Mouse (Mus musculus): Measurements from ENCODE around the gene Cd4. TPM values are rescaled to one million over a fixed set of nuclear protein-coding genes. Genes with fewer than 3 reads are reported as not detected.

Cd4 gene
- total and polyA plus RNA-seq, 3 experiments: not detected

DNA sequence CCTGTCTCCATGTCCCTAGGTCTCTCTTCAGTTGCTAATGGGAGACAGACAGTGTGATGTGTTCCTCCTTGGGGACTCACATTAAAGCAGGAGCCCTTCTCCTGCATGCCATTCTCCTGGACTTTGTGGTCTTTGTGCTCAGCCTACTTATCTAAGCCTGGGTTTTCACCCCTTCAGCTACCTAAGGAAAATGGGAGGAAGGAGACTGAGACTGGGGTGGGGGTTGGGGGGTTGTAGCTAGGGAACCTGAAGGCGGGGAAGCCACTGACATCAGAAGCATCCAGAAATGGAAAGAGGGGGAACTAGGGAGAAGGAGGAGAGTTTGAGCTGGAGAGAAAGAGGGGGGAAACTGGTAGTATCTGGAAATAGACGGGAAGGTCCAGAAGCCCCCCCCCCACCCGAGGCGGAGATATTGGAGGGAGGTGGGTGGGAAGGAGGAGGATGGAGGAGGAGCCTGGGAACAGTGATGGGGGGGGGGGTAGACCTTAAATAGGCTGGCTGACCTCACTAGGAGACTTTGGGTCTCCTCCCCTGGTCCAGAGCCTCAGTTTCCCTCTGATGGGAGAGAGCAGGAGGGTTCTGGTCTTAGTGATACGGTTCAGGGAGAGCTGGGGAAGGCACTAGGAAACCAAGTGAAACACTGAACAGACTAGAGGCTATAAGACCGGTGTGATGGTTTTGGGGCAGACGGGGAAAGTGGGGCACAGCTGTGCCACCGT, 25.5 kb downstream of the Cd4 start:
- Histone ChIP-seq H3K27me3 (ENCODE audit: control insufficient read depth in 1 of 2, insufficient read depth in 2 of 2, low read length in 2 of 2) (peaks cover 7 to 14% of the 10 kb centered on the region in 2 experiments), H3K9me3 (replicated peaks; ENCODE audit: insufficient read depth, low read length) (no peaks in the 10 kb centered on the region), H3K9ac (ENCODE audit: control insufficient read depth, low read depth, low read length, poor library complexity, severe bottlenecking) (no peak overlapping the region), H3K36me3 (ENCODE audit: control insufficient read depth in 1 of 2, insufficient read depth in 2 of 2, low read length in 2 of 2) (no peaks in the 10 kb centered on the region), H3K27ac (ENCODE audit: control insufficient read depth, low read depth, low read length) (no peak overlapping the region), H3K79me2 (ENCODE audit: control insufficient read depth, insufficient read depth, low read length, poor library complexity) (no peaks in the 10 kb centered on the region), H3K4me1 (ENCODE audit: control insufficient read depth in 1 of 2, insufficient read depth in 2 of 2, low read length in 2 of 2) (no peaks in the 10 kb centered on the region; a peak in 2 of 4 replicates), H3K4me3 (ENCODE audit: control insufficient read depth in 1 of 2, insufficient read depth in 1 of 2, low read depth in 2 of 2, low read length in 2 of 2) (no peak overlapping the region)
- no peak for TF ChIP-seq SMC3 (IDR thresholded peaks at IDR 0.05; ENCODE audit: low read depth, low read length)
- TF ChIP-seq RCOR1 (IDR thresholded peaks at IDR 0.05; ENCODE audit: low read depth, low read length): no peak
- TF ChIP-seq MYB (IDR thresholded peaks at IDR 0.05; ENCODE audit: low read depth, low read length): no peak
- no peak for TF ChIP-seq TBP (IDR thresholded peaks at IDR 0.05; ENCODE audit: low read depth, low read length)
- TF ChIP-seq HCFC1 (IDR thresholded peaks at IDR 0.05; ENCODE audit: low read depth, low read length): no peak
- no peak for TF ChIP-seq USF1 (IDR thresholded peaks at IDR 0.05; ENCODE audit: low read depth, low read length)
- no peak for TF ChIP-seq ZKSCAN1 (IDR thresholded peaks at IDR 0.05; ENCODE audit: low read depth, low read length)
- TF ChIP-seq E2F4 (IDR thresholded peaks at IDR 0.05; ENCODE audit: borderline replicate concordance, low read depth, low read length): no peak
- TF ChIP-seq RAD21 (IDR thresholded peaks at IDR 0.05; ENCODE audit: low read depth, low read length): no peak
- no peak for TF ChIP-seq EP300 (IDR thresholded peaks at IDR 0.05; ENCODE audit: low read depth in 1 of 2, low read length in 2 of 2)
- no peak for TF ChIP-seq KAT2A (conservative IDR thresholded peaks at IDR 0.05; ENCODE audit: low read depth, low read length)
- TF ChIP-seq MAFK (IDR thresholded peaks at IDR 0.05; ENCODE audit: borderline replicate concordance, low read depth, low read length): no peak
- no peak for TF ChIP-seq TCF12 (IDR thresholded peaks at IDR 0.05; ENCODE audit: low read depth, low read length)
- TF ChIP-seq ETS1 (IDR thresholded peaks at IDR 0.05; ENCODE audit: low read depth, low read length): no peak
- no peak for TF ChIP-seq UBTF (IDR thresholded peaks at IDR 0.05; ENCODE audit: borderline replicate concordance, insufficient read depth, low read depth, low read length)
- TF ChIP-seq SIN3A (IDR thresholded peaks at IDR 0.05; ENCODE audit: low read length): no peak
- no peak for TF ChIP-seq ZNF384 (IDR thresholded peaks at IDR 0.05; ENCODE audit: low read depth, low read length)
- DNase-seq (ENCODE audit: low read depth, low spot score): no peak

- H3K9ac ChIP-seq (ENCODE audit: control insufficient read depth, low read depth, low read length, poor library complexity, severe bottlenecking): no peak overlapping the region
- TF ChIP-seq ZNF384 (IDR thresholded peaks at IDR 0.05; ENCODE audit: low read depth, low read length): no peak
- TF ChIP-seq HCFC1 (IDR thresholded peaks at IDR 0.05; ENCODE audit: low read depth, low read length): no peak
- no peak for TF ChIP-seq MAX (IDR thresholded peaks at IDR 0.05; ENCODE audit: low read length)
- no peak for TF ChIP-seq USF1 (IDR thresholded peaks at IDR 0.05; ENCODE audit: low read depth, low read length)
- no peak for TF ChIP-seq MYC (IDR thresholded peaks at IDR 0.05; ENCODE audit: low read depth, low read length)
- TF ChIP-seq CTCF (IDR thresholded peaks at IDR 0.05 in 2 of 3, conservative IDR thresholded peaks at IDR 0.05 in 1 of 3; ENCODE audit: control insufficient read depth in 1 of 3, insufficient read depth in 1 of 3, low read depth in 2 of 3, low read length in 3 of 3, poor library complexity in 1 of 3, severe bottlenecking in 1 of 3): no peak
- TF ChIP-seq UBTF (IDR thresholded peaks at IDR 0.05; ENCODE audit: borderline replicate concordance, insufficient read depth, low read depth, low read length): no peak
- no peak for TF ChIP-seq SMC3 (IDR thresholded peaks at IDR 0.05; ENCODE audit: low read depth, low read length)
- no peak for TF ChIP-seq KAT2A (conservative IDR thresholded peaks at IDR 0.05; ENCODE audit: low read depth, low read length)
- no peak for TF ChIP-seq USF2 (IDR thresholded peaks at IDR 0.05; ENCODE audit: borderline replicate concordance in 1 of 2, insufficient read depth in 1 of 2, low read depth in 1 of 2, low read length in 2 of 2)
- TF ChIP-seq RAD21 (IDR thresholded peaks at IDR 0.05; ENCODE audit: low read depth, low read length): no peak
These were observed 26.2 kb downstream of the Cd4 start for GRCm38 (mm10) chr6:124861802-124862201.

More at GRCm38 (mm10) chr6:124861802-124862201, 26.2 kb downstream of the Cd4 start:
- H3K27me3 ChIP-seq (ENCODE audit: control insufficient read depth in 1 of 2, insufficient read depth in 2 of 2, low read length in 2 of 2): peaks cover 4 to 11% of the 10 kb centered on the region in 2 experiments
- no peaks in the 10 kb centered on the region for H3K36me3 ChIP-seq (ENCODE audit: control insufficient read depth in 1 of 2, insufficient read depth in 2 of 2, low read length in 2 of 2)
- no peak overlapping the region for H3K27ac ChIP-seq (ENCODE audit: control insufficient read depth, low read depth, low read length)
- no peaks in the 10 kb centered on the region for H3K9me3 ChIP-seq (replicated peaks; ENCODE audit: insufficient read depth, low read length)
- H3K4me3 ChIP-seq (ENCODE audit: control insufficient read depth in 1 of 2, insufficient read depth in 1 of 2, low read depth in 2 of 2, low read length in 2 of 2): no peak overlapping the region
- no peaks in the 10 kb centered on the region for H3K79me2 ChIP-seq (ENCODE audit: control insufficient read depth, insufficient read depth, low read length, poor library complexity)
- H3K4me1 ChIP-seq (ENCODE audit: control insufficient read depth in 1 of 2, insufficient read depth in 2 of 2, low read length in 2 of 2): no peaks in the 10 kb centered on the region; a peak in 2 of 4 replicates
- DNase-seq (ENCODE audit: low read depth, low spot score): no peak

Data from MEL (cell line).